Mouse (Mus musculus) right cerebral cortex, postnatal 25 days (tissue): ENCODE measurements around the gene Figla.
A peak's percentile ranks its signal among the peaks of the same experiment; 100 is the strongest.

Experiments
- DNase-seq: peaks from one replicate; pipeline ENCODE4 v3.0.0; 2022

The Figla gene

GRCm38 (mm10) chr6:86029323-86029713, 13.3 kb downstream of the Figla start:
- no peak for DNase-seq

- DNase-seq, result no peak
Observed at GRCm38 (mm10) chr6:86031527-86031926, 15.6 kb downstream of the Figla start.

- no peak for DNase-seq
Observed at GRCm38 (mm10) chr6:86033635-86034034, 17.7 kb downstream of the Figla start.

GRCm38 (mm10) chr6:86038901-86039300, 22.9 kb downstream of the Figla start:
- DNase-seq, result no peak

GRCm38 (mm10) chr6:86040140-86040539, 24.2 kb downstream of the Figla start:
- DNase-seq, result no peak

GRCm38 (mm10) chr6:86047510-86047909, 31.5 kb downstream of the Figla start:
- DNase-seq, result no peak

GRCm38 (mm10) chr6:86048509-86048908, 32.5 kb downstream of the Figla start:
- DNase-seq, result peak; percentile 84

GRCm38 (mm10) chr6:86050586-86051268, 34.8 kb downstream of the Figla start:
- DNase-seq, result no peak

GRCm38 (mm10) chr6:86052032-86052459, 36.1 kb downstream of the Figla start:
- DNase-seq, result no peak

- no peak for DNase-seq
Observed at GRCm38 (mm10) chr6:86052556-86052955, 36.6 kb downstream of the Figla start.

- no peak for DNase-seq
Observed at GRCm38 (mm10) chr6:86053099-86053498, 37.1 kb downstream of the Figla start.

- no peak for DNase-seq
Observed at GRCm38 (mm10) chr6:86053594-86053993, 37.6 kb downstream of the Figla start.

GRCm38 (mm10) chr6:86058475-86058874, 42.5 kb downstream of the Figla start:
- DNase-seq, result no peak

GRCm38 (mm10) chr6:86059151-86059853, 43.3 kb downstream of the Figla start:
- no peak for DNase-seq

- no peak for DNase-seq
Observed at GRCm38 (mm10) chr6:86060170-86060569, 44.2 kb downstream of the Figla start.

- no peak for DNase-seq
Observed at GRCm38 (mm10) chr6:86062226-86062625, 46.3 kb downstream of the Figla start.

- no peak for DNase-seq
Observed at GRCm38 (mm10) chr6:86062684-86063083, 46.7 kb downstream of the Figla start.

GRCm38 (mm10) chr6:86064318-86065016, 48.5 kb downstream of the Figla start:
- peak; percentile 85 for DNase-seq

- DNase-seq, result no peak
Observed at GRCm38 (mm10) chr6:86066727-86067126, 50.8 kb downstream of the Figla start.

- DNase-seq, result no peak
Observed at GRCm38 (mm10) chr6:86067145-86067544, 51.2 kb downstream of the Figla start.

GRCm38 (mm10) chr6:86069009-86069408, 53.0 kb downstream of the Figla start:
- no peak for DNase-seq

GRCm38 (mm10) chr6:86069856-86070255, 53.9 kb downstream of the Figla start:
- no peak for DNase-seq

GRCm38 (mm10) chr6:86070277-86070676, 54.3 kb downstream of the Figla start:
- no peak for DNase-seq
